Mouse (Mus musculus): ENCODE results near the gene Umad1. TPM values are rescaled to one million over a fixed set of nuclear protein-coding genes. Genes with fewer than 3 reads are reported as not detected.

Umad1 gene
- 27.0 TPM for polyA plus RNA-seq (2014; fragmentation: Illumina TruSeq; extraction: RNeasy Lipid Tissue Mini Kit (QIAGEN cat#74804); ENCODE audit: low read depth, low replicate concordance)

GRCm38 (mm10) chr6:8259004-8259666 lies at the start of gene Umad1, which contains the start of the genes Rpa3 and Gm45062:
TSS of gene Umad1 (plus strand) at chr6:8259288.
TSS of gene Rpa3 (minus strand) at chr6:8259173.
TSS of gene Gm45062 (plus strand) at chr6:8259450.

Other genes starting within 250 kb of the Umad1 start
- not detected for gene Col28a1, start 66.7 kb upstream of the Umad1 start, polyA plus RNA-seq (2014; fragmentation: Illumina TruSeq; extraction: RNeasy Lipid Tissue Mini Kit (QIAGEN cat#74804); ENCODE audit: low read depth, low replicate concordance)
- gene Mios, start 50.1 kb upstream of the Umad1 start, polyA plus RNA-seq (2014; fragmentation: Illumina TruSeq; extraction: RNeasy Lipid Tissue Mini Kit (QIAGEN cat#74804); ENCODE audit: low read depth, low replicate concordance): 12.9 TPM
- 28.8 TPM for gene Rpa3, start 115 bp upstream of the Umad1 start, polyA plus RNA-seq (2014; fragmentation: Illumina TruSeq; extraction: RNeasy Lipid Tissue Mini Kit (QIAGEN cat#74804); ENCODE audit: low read depth, low replicate concordance)
- 2.6 TPM for gene Gm45062, start 162 bp downstream of the Umad1 start, polyA plus RNA-seq (2014; fragmentation: Illumina TruSeq; extraction: RNeasy Lipid Tissue Mini Kit (QIAGEN cat#74804); ENCODE audit: low read depth, low replicate concordance)